Mouse (Mus musculus) urinary bladder, postnatal 10 days (tissue): ENCODE measurements around the gene Prss50.
"Not testable (repeated sequence)": the region's sequence is repeated elsewhere in the genome, so short reads cannot be mapped to it uniquely, and the experiment has no call there.

Experiments
- DNase-seq: peaks from one replicate; pipeline ENCODE4 v3.0.0; 2022; ENCODE audit warnings: low spot score

The Prss50 gene

GRCm38 (mm10) chr9:110857781-110858472, at the start of gene Prss50:
Gene Prss50, plus strand, starts transcription at chr9:110857967.
- no peak for DNase-seq

GRCm38 (mm10) chr9:110810051-110810450, 47.7 kb upstream of the Prss50 start:
- no peak for DNase-seq

- no peak for DNase-seq
Measured at GRCm38 (mm10) chr9:110813789-110814188, 44.0 kb upstream of the Prss50 start, which contains the start of gene Prss44. Gene Prss44, plus strand, starts transcription at chr9:110813994.

GRCm38 (mm10) chr9:110820546-110820945, 37.2 kb upstream of the Prss50 start:
- DNase-seq, result not testable (repeated sequence)

- DNase-seq, result no peak
Measured at GRCm38 (mm10) chr9:110821436-110821835, 36.3 kb upstream of the Prss50 start.

- DNase-seq, result no peak
Measured at GRCm38 (mm10) chr9:110825426-110825825, 32.3 kb upstream of the Prss50 start.

- no peak for DNase-seq
Measured at GRCm38 (mm10) chr9:110825832-110826231, 31.9 kb upstream of the Prss50 start.

- DNase-seq, result no peak
Measured at GRCm38 (mm10) chr9:110826390-110826789, 31.4 kb upstream of the Prss50 start, which contains the start of gene Prss43. Gene Prss43, plus strand, starts transcription at chr9:110826690.

- no peak for DNase-seq
Measured at GRCm38 (mm10) chr9:110833021-110833420, 24.7 kb upstream of the Prss50 start.

GRCm38 (mm10) chr9:110834411-110834810, 23.4 kb upstream of the Prss50 start, which contains the start of gene Prss45:
Gene Prss45, plus strand, starts transcription at chr9:110834588.
- no peak for DNase-seq

GRCm38 (mm10) chr9:110834961-110835360, 22.8 kb upstream of the Prss50 start:
- DNase-seq, result no peak

GRCm38 (mm10) chr9:110836112-110836511, 21.7 kb upstream of the Prss50 start:
- DNase-seq, result no peak

GRCm38 (mm10) chr9:110840905-110841304, 16.9 kb upstream of the Prss50 start:
- no peak for DNase-seq

- no peak for DNase-seq
Measured at GRCm38 (mm10) chr9:110841438-110841837, 16.3 kb upstream of the Prss50 start.

GRCm38 (mm10) chr9:110844206-110844605, 13.6 kb upstream of the Prss50 start, which contains the start of gene Prss46:
Gene Prss46, plus strand, starts transcription at chr9:110844506.
- no peak for DNase-seq

- no peak for DNase-seq
Measured at GRCm38 (mm10) chr9:110849162-110849561, 8.6 kb upstream of the Prss50 start.

- no peak for DNase-seq
Measured at GRCm38 (mm10) chr9:110855903-110856302, 1.9 kb upstream of the Prss50 start.

- DNase-seq, result no peak
Measured at GRCm38 (mm10) chr9:110856920-110857319, 847 bp upstream of the Prss50 start.

- no peak for DNase-seq
Measured at GRCm38 (mm10) chr9:110858523-110858922, 756 bp downstream of the Prss50 start.

- DNase-seq, result no peak
Measured at GRCm38 (mm10) chr9:110858967-110859596, 1.3 kb downstream of the Prss50 start.

- DNase-seq, result no peak
Measured at GRCm38 (mm10) chr9:110871030-110871429, 13.3 kb downstream of the Prss50 start.

- no peak for DNase-seq
Measured at GRCm38 (mm10) chr9:110873681-110874659, 16.2 kb downstream of the Prss50 start.
